Mouse (Mus musculus): Measurements from ENCODE around the gene Agrp. TPM values are rescaled to one million over a fixed set of nuclear protein-coding genes. Genes with fewer than 3 reads are reported as not detected.
A peak's percentile ranks its signal among the peaks of the same experiment; 100 is the strongest.
"Not testable (repeated sequence)": the region's sequence is repeated elsewhere in the genome, so short reads cannot be mapped to it uniquely, and the experiment has no call there.

The Agrp gene
- total RNA-seq, 2 experiments from 2014 or later = not detected

DNA sequence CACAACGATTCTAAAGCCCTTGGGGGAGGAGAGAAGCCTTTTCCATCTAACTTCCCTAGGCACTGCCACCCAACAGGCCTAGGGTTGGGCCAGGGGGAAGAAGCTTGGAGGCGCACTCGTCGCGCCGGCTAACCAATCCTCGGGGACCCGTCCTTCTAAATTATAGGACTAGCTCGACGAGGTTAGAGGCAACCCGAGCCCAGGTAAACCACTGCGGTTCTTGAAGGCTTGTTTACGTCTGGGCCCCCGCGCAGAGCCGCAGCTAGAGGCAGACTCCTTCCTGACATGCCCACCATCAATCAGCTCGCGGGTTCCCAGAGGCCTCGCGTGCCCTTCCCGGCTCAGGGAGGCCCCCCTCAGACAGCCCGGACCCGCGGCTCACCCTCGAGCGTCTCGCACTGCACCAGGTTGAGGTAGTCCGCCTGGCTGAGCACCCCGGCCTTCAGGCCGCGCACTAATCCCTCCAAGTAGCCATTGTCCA lies 71.8 kb downstream of the Agrp start:
- DNase-seq (ENCODE audit: low spot score) = peak; percentile 12
- intact Hi-C loops (cut with DNase I) = loop anchor here (5.0 kb wide), 2 partner anchors 57 to 122 kb away; partner anchors contain the start of gene Carmil2

GRCm38 (mm10) chr8:105564573-105565229 lies 72.5 kb downstream of the Agrp start:
- intact Hi-C loops (cut with DNase I) = loop anchor here (5.0 kb wide), 2 partner anchors 58 to 123 kb away; partner anchors contain the start of gene Carmil2
- not testable (repeated sequence) for DNase-seq (ENCODE audit: low spot score)

GRCm38 (mm10) chr8:105563871-105564270 lies 73.3 kb downstream of the Agrp start:
- DNase-seq (ENCODE audit: low spot score) = no peak
- intact Hi-C loops (cut with DNase I) = no loop called here

- DNase-seq (ENCODE audit: low spot score) = no peak
- intact Hi-C loops (cut with DNase I) = no loop called here
Observed at GRCm38 (mm10) chr8:105562863-105563262, 74.3 kb downstream of the Agrp start.

- intact Hi-C loops (cut with DNase I) = loop anchor here (2.0 kb wide), 2 partner anchors 38 to 70 kb away; no protein-coding TSS in a partner anchor
- DNase-seq (ENCODE audit: low spot score) = no peak
Observed at GRCm38 (mm10) chr8:105555230-105555629, 82.0 kb downstream of the Agrp start.

DNA sequence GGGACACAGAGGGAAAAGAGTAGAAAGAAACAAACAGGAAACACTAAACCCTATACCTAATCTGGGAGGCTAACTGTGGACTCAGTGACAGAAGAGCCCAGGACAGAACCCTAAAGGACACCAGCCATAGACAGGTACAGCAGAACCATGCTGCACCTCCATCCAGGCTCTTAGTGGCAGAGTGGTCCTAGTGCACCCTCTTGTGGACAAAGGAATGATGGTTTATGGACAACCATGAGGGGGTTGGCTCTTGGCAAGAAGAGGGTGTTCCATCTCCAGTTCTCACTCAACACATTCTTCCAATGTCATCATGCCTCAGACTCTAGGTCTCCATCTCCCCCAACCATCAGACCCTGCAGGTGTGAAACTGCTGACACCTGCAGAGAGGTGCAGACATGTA lies 83.1 kb downstream of the Agrp start:
- peak; percentile 31 for DNase-seq (ENCODE audit: low spot score)
- intact Hi-C loops (cut with DNase I) = loop anchor here (2.0 kb wide), 2 partner anchors 37 to 69 kb away; no protein-coding TSS in a partner anchor

DNA sequence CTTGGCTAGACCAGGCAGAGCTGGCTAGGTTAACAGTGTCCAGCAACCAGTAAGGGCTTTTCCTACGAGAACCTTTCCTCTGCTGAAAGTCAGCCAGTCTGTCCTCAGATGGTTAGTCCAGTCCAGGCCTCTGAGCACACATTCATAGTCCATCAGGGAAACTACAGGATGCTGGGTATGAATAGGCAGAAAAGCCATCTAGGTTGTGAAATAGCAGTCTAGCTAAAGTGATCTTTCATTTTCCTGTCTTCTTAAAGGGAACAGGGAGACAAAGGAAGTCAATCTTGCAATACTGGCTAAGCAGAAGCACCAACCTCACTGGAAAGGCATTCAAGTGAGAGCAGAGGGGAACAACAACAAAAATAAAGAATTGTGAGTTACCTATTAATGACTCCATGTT lies 84.4 kb downstream of the Agrp start:
- intact Hi-C loops (cut with DNase I) = no loop called here
- DNase-seq (ENCODE audit: low spot score) = no peak

- intact Hi-C loops (cut with DNase I) = no loop called here
- no peak for DNase-seq (ENCODE audit: low spot score)
Observed at GRCm38 (mm10) chr8:105552032-105552431, 85.2 kb downstream of the Agrp start.

DNA sequence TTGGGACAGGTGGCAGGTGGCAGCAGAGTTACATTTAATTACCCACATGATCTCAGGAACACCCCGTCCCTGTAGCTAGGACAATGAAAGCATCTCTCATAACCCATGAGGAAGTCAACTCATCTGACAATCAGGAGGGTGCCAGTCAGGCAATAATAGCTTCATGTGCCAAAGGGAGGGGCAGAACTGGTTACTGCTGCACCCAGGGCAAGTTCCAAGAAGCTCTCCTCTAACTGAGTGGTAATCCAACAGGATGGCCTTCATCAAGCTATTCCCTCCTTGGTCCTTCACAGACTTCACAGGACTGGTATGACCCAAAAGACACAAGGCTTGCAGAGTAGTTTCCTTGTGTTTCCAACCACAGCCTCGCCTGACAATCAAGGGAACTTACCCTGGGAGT lies 87.1 kb downstream of the Agrp start:
- DNase-seq (ENCODE audit: low spot score) = no peak
- intact Hi-C loops (cut with DNase I) = loop anchor here (2.0 kb wide), 1 partner anchor 15 kb away; no protein-coding TSS in a partner anchor

GRCm38 (mm10) chr8:105549506-105549905 lies 87.7 kb downstream of the Agrp start:
- no peak for DNase-seq (ENCODE audit: low spot score)
- intact Hi-C loops (cut with DNase I) = no loop called here

GRCm38 (mm10) chr8:105546384-105547350 lies 90.5 kb downstream of the Agrp start:
- intact Hi-C loops (cut with DNase I) = no loop called here
- DNase-seq (ENCODE audit: low spot score) = peak; percentile 33

DNA sequence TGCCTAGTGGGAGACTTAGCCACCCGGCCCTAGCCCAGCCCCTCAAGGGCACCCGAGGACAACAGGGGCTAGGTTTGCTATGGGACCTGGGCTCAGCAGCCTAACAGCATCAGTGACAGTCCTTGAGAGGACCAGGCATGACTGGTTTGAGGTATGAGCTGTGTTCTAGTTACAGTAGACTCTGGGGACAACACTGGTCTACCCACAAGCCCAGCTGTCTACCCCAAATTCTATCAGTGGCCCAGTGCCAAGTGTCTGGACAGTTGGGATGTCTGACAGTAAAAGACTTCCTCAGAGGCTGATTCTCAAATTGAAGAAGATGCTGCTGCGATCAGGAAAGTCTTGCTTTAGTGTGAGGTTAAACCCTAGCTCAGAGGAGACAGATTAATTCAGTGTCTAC lies 91.9 kb downstream of the Agrp start:
- intact Hi-C loops (cut with DNase I) = no loop called here
- no peak for DNase-seq (ENCODE audit: low spot score)

DNA sequence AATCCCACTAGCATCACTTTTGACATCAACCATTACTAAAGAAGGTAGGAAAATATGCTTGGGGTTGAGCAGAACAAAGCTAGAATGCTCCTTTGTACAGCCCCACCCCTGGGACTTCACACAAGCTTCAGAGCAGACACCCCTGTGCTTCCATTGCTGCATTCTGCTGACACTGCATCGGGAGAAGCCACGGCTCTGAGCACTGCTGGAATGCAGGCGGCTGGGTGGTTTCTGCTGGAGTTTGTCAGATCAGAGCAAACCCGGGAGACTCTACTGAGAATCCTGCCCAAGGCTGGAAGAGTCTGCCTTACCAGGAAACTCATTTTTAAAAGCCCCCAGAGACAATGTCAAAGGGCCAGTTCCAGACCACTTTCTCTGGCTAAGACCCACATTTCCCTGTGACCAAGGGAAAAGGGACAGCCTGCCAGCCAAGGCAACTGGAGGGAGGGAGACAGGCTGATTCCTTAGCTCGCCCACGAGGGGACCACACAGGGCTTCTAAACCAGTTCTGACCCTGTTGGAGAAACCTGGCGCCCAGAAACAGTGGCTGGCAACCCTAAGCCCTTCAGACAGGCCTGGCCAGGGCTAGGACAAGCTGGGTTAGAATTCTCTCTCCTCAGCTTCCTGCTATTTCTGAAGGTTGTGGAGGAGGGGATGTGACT lies 92.5 kb downstream of the Agrp start:
- intact Hi-C loops (cut with DNase I) = no loop called here
- DNase-seq (ENCODE audit: low spot score) = peak; percentile 21

GRCm38 (mm10) chr8:105543703-105544102 lies 93.5 kb downstream of the Agrp start:
- intact Hi-C loops (cut with DNase I) = no loop called here
- no peak for DNase-seq (ENCODE audit: low spot score)

- intact Hi-C loops (cut with DNase I) = no loop called here
- DNase-seq (ENCODE audit: low spot score) = no peak
Observed at GRCm38 (mm10) chr8:105542808-105543207, 94.4 kb downstream of the Agrp start.

GRCm38 (mm10) chr8:105542032-105542656 lies 95.0 kb downstream of the Agrp start:
- no peak for DNase-seq (ENCODE audit: low spot score)
- intact Hi-C loops (cut with DNase I) = no loop called here

DNA sequence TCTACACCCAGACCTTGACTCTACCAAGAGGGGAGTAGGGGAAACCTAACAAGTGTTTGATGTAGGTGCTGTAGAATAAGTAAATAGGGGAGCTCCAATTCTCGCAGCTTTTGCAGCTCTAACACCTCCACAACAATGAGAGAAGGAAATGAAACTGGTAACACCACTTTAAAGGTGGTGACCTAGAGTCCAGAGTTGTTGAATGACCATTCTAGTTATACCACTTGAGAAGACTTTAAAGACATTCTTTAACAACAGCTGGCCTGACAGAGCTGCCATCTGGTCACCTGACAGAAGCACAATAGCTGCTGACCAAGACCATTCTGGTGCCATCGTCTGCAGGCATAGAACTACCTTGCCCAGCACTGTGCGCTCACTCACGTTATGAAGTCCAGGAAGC lies 98.3 kb downstream of the Agrp start:
- intact Hi-C loops (cut with DNase I) = no loop called here
- DNase-seq (ENCODE audit: low spot score) = no peak

- intact Hi-C loops (cut with DNase I) = no loop called here
Observed at GRCm38 (mm10) chr8:105537011-105537677, 100.0 kb downstream of the Agrp start.

DNA sequence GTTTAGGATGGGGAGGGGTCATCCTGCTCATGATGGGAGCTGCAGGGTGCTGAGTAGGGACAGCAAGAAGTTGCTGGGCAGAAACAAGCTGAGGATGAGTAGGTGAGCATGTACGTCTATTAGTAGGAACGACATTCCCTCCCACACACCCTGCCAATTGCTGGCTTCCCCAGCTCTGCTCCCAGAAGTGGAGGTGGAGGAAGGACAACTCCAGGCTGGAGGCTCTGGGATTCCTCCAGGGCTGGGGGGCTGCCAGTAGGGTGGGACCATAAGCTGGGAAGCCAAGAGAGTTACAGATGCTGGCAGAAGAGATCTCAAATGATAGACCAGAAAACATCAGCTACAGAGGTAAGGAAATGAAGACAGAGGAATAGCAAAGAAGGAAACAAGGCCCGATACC lies 100.6 kb downstream of the Agrp start:
- DNase-seq (ENCODE audit: low spot score) = no peak
- intact Hi-C loops (cut with DNase I) = no loop called here

More at GRCm38 (mm10) chr8:105537011-105537677, 100.0 kb downstream of the Agrp start:
- no peak for DNase-seq (ENCODE audit: low spot score)
